Mouse (Mus musculus): ENCODE measurements around the gene Sertad2.

The Sertad2 gene

DNA sequence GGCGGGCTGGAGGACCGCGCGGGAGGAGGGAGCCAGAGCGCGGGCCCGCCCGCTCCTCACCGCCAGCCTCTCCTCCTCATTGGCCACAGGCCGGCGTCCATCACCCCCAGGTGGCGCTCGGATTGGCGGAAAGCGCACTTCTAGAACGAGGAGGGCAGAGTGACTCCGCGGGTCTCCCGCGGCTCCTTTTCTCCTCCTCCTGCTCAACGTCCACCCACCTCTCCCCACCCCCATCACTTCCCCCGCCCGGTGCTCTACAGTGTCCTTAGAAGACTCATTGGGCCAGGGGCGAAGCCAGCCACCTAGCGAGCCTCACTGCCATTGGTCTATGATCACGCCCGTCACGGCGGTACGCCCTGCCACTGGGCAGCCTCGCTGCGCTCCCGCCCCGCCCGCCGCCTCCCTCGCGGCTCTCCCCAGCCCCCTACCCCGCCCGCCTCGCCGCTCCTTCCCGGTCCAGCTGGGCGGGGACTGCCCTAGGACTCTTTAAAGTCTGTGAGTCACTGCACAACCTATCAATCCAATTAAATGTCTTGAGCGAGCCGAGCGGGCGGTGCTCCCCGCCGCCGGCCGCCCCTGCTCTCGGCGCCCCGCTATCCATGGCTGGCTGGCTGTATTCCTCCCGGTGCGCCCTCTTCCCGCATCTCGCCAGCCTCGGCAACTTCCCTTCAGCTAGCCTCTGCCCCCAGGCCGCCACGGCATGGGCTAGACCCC is at the start of gene Sertad2:
Gene Sertad2 (plus strand): TSS at position 515 of the 714 bp plus-strand sequence.
- peak; percentile 93 to 96 for DNase-seq (ENCODE audit: low read depth in 2 of 2, low spot score in 2 of 2)

DNA sequence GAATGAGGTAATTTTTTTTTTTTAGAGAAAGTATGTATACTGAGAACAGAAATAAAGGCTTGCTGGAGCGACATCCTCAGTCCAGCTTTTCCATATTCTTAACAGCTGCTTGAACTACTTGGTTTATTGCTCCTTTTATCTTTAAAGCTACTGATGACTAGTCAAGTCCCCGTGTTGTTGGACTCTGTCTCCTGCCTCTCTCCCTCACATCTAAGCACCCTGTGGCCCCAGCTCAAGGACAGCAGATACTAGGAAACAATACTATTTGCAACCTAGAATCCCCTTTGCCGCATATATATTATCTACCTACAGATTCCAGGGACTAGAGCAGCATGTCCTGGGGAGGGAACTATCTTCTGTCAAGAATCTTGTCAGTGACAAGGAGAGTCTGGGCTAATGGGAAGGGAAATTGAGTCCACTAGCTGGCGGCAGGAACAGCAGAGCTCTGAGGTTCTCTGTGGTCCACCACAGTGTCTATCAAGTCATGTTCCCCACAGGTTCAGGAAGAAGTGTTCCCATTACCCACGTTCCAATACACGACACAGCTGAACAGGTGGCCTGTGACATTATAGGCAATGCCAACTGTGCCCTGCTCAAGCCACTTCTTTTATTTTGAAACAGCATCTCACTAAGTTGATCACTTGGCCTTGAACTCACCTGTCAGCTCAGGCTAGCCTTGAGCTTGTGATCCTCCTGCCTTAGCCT is 49.0 kb upstream of the Sertad2 start:
- no peak for DNase-seq (ENCODE audit: low read depth in 2 of 2, low spot score in 2 of 2)

DNA sequence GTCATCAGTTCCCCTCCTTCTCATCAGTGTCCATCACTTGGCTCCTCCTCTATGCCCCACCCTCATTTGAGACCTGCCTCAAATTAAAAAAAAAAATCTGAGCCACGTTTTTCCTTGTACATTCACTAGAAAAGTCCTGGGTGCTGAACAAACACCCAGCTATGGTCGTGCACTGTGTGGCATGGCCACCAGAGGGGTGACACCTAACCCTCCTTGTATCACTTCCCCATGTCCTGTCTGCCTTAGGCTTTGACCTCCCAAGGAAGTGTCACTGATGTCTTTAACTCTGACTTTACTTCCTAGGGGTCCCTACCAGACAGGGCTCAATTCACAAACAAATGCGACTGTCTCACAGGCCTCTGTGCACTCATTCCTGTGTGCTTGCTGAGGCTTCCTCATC is 42.5 kb upstream of the Sertad2 start:
- no peak for DNase-seq (ENCODE audit: low read depth in 2 of 2, low spot score in 2 of 2)

DNA sequence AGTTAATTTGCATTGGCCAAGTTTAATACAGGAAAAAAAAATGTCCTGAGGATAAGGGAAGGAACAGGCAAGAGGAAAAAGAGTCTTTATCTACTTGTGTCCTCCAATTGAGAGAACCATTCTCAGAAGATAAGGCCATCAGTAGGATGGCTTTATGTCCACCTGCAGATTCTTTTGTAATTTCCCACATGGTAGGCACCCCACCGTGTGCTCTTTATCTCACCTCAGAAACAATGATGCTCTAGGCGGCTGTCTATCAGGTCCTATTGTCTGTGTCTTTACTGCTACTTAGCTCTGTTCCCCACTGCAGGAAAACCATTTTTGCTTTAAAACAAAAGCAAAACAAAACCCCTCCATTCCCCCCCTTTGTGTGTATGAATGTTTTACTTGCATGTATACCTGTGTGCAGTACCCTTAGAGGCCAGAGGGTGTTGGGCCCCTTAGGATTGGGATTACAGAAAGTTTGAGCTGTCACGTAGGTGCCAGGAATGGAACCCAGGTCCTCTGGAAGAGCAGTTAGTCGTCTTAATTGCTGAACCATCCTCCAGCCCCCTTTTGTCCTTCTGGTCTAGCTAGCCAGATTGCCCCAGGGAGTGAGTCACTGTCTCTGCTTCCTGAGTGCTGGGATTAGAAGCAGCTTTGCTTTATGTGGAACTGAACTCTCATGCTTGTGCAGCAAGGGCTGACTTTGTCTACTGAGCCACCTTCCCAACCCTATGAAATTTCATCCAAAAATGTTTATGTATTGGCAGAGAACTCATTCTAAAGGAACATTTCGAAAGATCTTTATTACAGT is 41.7 kb upstream of the Sertad2 start:
- DNase-seq (ENCODE audit: low read depth in 2 of 2, low spot score in 2 of 2), result no peak

DNA sequence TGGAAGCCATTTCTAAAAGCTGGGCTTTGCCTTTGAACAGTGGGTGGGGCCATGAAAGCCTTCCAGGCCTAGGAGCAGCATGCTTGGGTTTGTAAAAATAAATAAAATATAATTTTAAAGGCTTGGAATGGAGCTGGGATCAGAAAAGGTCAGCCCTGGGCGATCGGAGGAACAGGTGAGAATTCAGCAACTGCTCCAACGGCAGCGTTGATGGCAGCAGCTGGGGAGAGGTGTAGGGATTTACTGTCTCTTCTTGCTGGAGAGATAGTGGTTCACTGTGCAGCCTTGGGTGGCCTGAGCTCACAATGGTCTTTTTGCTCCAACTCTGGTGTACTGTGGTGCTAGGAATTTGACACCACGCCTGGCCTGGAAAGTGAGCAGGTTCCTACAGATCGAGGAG is 29.5 kb upstream of the Sertad2 start:
- DNase-seq (ENCODE audit: low read depth in 2 of 2, low spot score in 2 of 2), result no peak

DNA sequence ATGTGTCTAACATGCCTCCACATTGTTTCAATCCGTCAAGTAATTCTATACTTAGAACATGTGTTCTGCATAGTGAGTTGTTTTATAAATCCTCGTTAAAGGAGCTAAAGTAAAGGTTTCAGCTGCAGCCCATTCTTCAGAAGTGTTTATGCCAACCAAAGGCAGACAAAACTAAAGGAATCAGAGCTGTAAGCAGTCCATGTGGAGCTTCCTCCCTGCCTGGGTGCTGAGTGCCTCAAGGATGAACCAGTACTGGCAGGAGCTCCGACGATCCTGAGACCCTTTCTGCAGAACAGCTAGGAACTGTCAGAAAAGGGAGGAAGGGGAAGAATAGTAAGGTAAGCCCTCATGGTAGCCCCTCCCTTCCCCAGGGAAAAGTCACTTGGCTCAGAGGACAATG is 28.3 kb upstream of the Sertad2 start:
- DNase-seq (ENCODE audit: low read depth in 2 of 2, low spot score in 2 of 2), result no peak

DNA sequence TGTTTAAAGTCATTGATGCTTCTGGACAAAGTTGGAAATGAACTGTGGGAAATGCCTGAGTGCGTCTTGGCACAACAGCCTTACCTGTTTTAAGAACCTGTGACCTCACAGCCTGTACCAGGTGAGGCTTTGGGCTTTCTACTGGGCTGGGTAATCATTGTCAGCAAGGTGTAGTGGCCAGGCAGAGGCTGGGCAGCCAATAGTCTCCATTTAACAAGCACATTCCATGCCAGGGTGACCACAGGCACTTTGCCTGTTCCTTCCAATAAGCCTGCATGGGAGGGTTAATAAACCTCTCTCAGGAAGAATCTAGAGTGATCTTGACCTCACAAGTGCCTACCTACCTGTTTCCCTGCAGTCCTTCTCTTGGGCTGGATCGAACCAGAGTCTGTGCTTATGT is 21.7 kb upstream of the Sertad2 start:
- DNase-seq (ENCODE audit: low read depth in 2 of 2, low spot score in 2 of 2), result no peak

DNA sequence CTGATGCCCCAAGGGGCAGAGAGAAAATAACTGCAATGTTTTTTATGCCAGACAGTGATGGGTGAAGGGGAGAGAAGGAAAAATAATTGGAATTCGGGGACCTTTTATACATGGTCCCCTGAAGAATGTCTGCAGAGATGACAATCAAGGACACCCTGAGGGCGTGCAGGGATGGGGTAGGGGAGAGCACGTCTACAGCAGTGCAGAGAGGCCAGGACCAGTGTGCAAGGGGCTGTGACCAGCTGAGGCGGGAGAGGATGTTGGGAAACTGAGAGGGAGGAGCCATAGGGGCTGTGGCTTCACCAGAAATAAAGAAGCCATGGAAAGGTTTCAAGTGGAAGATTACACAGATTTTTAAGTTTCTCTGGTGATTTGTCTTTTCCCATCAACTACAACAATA is 20.3 kb upstream of the Sertad2 start:
- DNase-seq (ENCODE audit: low read depth in 2 of 2, low spot score in 2 of 2), result no peak

DNA sequence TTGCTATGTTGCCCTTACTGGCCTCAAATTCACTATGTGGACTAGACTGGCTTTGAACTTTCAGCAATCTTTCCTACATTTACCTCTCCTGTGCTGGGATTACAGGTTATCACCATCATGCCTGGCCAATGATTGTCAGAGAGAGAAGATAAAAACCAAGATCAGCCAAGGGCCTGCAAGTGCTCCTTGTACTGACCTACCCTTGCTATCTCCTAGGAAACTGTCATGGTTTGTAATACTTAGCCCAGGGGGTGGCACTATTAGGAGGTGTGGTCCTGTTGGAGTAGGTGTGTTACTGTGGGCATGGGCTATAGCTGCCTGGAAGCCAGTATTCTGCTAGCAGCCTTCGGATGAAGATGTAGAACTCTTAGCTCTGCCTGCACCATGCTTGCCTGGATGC is 18.6 kb upstream of the Sertad2 start:
- DNase-seq (ENCODE audit: low read depth in 2 of 2, low spot score in 2 of 2), result no peak

DNA sequence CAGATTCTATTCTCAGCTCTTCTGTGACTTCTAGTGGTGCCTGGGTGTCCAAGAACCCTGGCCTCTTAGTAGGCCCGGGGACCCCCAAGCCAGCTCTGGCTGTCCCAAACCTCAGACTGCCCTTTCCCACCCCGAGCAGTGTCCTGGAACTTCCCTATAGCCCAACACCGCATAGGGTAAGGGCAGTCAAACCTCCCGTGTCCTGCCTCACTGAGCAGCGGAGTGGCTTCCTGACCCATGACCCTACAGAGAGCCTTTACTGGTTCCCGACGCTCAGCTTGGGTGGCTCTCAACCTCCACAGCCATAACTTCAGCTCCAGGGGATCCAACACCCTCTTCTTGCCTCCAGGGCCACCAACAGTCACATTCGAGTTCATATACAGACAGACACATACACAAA is 17.1 kb upstream of the Sertad2 start:
- DNase-seq (ENCODE audit: low read depth in 2 of 2, low spot score in 2 of 2), result no peak

DNA sequence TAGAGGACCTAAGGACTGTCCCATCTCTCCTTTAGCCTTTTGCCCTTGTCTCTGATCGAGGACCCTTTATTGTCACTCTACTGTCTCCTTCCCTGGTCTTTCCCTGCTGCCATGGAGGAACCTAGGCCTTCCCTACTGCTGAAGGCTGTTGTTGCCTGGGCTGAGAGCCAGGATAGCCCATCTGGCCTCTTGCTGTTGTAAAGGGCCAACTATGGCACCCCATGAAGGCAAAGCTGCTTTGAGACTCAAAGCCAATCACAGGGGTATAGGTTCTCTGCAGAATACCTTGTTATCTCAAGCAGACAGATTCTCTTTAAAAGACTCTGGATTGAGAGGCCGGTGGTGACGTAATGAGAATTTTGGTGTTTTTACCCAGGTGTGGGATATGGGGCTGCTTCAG is 15.2 kb upstream of the Sertad2 start:
- no peak for DNase-seq (ENCODE audit: low read depth in 2 of 2, low spot score in 2 of 2)

DNA sequence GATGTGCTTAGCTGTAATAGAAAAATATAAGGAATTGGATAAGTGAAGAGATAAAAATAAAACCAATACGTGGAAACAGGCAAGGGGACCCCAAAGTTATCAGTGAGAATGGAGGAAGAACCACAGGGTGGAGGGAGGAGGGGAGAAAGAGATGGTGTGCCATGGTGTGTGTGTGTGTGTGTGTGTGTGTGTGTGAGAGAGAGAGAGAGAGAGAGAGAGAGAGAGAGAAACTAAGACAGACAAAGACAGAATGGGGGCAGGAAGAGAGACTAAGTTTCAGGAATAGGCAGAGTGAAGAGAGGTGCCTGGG is 11.4 kb upstream of the Sertad2 start:
- DNase-seq (ENCODE audit: low read depth in 2 of 2, low spot score in 2 of 2), result no peak

DNA sequence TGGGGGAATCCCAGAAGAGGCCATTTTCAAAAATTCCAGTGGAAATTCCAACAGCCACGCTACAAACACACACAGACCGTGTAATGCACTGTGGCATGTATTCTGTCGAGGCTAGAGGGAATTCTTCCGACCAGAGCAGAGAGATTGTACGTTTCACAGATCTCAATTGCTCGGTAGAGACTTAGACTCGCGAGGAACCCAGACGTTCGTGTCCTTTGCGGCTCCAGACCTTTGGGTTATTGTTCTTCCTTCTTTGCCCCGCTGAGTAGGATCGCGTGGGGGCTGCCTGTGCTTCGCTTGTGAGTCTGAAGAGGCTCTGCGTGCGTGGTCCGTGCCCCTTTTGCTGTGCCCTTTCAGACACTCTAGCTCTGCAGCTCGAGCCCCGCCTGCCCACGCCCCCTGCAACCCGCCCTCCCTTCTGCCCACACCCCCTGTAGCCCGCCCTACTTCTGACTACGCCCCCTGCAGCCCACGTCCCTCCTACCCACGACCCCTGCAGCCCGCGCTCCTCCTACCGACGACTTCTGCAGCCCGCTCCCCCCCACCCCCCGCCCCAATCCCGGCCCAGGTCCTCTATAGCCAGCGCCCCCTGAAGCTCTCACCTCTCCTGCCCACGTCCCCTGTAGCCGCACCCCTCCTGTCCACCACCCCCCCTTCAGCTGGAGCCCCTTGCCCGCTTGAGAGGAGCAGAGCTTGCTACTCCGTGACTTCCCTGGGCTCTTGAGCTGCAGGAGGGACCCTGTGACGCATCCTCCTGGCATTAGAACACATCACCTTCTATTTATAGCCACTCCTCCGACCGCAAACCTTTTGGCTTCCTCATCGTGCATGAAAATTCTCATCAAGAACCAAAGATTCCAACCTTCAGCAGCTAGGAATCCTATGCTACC is 10.8 kb upstream of the Sertad2 start:
- peak in 1 of 2 experiments; percentile 35 for DNase-seq (ENCODE audit: low read depth in 2 of 2, low spot score in 2 of 2)

DNA sequence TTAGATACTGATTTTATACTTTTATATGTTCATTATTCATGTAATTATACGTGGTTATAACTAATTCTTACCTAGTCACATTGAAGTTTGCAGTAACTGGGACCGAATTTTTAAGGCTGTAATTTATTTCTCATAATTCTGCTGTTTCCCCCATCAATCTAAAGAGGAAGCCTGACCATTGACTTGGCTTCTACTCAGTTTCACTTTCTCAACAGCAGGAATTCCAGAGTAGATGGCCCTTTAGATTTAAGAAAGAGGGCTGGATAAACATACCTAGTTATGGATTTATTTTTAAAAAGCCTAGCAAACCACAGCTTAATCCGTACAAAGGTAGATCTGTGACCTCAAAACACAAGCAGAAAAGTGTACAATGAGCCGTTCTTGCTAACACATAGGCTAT is 9.8 kb upstream of the Sertad2 start:
- DNase-seq (ENCODE audit: low read depth in 2 of 2, low spot score in 2 of 2), result no peak

DNA sequence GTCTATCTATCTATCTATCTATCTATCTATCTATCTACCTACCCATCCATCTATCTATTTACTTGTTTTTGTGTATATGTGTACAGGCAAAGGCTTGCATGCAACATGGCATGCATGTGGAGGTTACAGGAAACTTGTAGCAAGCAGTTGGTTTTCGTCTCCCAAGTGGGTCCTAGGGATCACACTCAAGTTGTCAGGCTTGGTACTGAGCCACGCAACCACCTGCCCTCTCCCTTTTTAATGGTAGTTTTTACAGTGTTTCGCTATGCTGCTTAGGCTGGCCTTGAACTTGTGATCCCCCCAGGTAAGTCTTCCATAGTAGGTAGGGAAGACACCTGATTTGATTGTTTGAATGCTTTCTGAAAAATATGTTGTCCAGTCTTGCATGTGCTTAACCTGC is 5.8 kb upstream of the Sertad2 start:
- no peak for DNase-seq (ENCODE audit: low read depth in 2 of 2, low spot score in 2 of 2)

DNA sequence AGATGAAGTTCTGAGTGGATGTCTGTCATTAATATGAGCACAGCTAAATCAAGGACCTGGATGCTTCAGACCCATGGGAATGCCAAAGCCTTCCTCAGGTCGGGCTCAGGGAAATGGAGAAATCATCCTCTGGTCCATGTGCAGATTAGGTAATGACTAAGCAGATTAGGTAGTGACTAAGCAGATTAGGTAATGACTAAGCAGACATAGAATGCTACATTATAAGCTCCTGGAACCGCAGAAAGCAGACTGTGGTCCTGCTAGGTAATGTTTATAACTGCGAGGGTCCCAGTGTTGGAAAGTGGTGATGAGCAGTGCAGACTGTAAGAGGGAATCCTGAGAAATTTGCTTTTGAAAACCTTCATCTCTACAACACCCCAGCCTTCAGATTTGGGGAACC is 4.6 kb upstream of the Sertad2 start:
- DNase-seq (ENCODE audit: low read depth in 2 of 2, low spot score in 2 of 2), result no peak

DNA sequence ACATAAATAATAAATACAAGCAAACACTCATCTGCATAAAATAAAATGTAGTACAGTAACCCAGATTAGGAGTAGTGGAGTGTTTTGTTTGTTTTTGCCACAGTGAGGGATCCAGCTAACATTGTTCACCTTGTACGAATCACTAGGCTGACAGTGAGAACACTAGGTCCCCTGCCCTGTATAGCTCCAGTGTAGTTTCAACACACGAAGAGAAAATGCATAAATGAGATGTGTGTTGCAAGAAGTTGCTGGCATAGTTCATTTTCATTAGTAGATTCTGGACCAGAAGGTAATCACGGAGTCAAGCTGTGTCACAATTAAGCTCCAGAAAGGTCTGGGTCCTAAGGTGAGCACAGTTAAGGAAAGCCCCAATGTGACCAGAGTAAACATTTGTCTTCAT is 1.8 kb upstream of the Sertad2 start:
- DNase-seq (ENCODE audit: low read depth in 2 of 2, low spot score in 2 of 2), result no peak

DNA sequence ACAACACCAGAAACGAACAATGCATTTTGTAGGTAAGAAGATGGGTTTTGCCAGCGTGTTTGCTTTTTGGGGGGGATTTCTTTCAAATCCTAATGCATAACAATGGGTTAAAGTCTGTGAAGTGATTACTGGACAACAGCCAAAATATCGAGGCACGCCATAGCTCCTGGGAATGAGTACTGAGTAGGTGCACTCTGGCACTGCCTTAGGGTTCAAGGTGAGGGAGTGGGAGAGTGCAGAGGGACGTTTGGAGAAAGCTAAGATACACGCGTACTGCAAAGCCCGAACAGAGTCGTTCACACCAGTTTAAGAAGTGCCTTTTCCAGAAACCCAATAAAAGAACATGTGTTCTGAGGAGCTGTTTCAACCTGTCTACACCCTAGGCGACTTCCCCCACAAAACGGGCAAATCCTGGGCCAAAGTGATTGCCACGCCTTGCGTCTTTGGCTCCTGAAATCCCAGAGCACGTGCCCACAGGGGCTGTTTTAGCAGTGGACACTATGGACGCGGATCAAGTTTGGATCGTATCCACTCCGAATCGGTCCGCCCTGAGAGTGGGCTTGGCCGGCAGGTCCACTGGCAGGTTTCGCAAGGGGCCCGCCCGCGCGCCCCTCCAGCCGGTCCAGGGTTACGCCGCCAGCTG is 937 bp upstream of the Sertad2 start:
- peak; percentile 3 to 32 for DNase-seq (ENCODE audit: low read depth in 2 of 2, low spot score in 2 of 2)

DNA sequence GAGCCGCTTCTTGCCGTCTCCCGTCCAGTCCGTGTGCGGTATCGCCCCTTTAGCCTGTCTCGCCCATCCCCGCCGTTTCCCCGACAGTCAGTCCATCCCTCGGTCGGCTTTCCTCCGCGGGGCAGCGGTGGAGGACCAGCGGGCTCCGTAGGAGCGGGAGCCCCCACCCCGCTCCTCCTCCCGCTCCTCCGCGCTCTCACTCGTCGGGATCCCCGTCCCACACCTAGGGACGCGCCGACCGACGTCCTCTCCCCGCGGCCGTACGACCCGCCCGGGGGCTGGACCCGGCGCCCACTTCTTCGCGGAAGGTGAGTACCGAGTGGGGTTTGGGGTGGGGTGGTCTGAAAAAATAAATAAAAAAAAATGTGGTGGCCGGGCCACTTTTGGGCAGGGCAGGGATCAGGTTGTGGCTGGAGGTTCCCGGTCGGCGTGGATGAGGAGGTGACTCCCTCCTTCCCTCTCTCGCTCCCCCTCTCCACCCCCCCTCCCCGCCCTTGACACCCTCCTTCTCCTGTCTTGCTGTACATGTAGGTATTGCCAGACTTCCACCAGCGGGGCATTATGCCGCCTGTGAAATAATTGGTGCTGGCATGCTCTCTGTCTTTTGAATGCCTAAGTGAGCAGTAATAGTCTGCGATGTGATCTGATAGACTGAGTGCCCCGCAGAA is 534 bp downstream of the Sertad2 start:
- DNase-seq (ENCODE audit: low read depth in 2 of 2, low spot score in 2 of 2), result peak in 1 of 2 experiments; percentile 29

DNA sequence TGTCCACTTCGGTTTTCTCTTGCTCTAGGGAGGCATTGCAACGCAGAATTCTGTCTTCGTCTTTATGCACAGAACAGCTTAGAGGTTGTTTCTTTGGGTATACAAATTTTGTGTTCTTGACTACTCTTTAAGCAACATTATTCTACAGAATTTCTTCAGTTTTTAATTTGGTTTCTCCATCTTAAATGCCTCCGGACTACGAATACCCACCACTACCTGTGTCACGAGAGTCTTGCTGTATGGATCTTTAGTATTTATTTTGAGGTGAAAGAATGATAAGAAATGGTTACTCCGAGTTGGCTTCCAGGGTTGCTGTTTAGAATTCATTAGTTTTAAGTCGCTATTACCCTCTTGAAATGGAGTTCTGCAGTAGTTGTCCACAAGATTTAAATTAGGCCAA is 1.3 kb downstream of the Sertad2 start:
- no peak for DNase-seq (ENCODE audit: low read depth in 2 of 2, low spot score in 2 of 2)

Data from CD8-positive naive resting alpha-beta T cell, adult 2 months (primary cell).